Comparison of ENCODE assay signal across 13 mouse cellular contexts in genomic region chr19:38973666-38974065, GRCm38 (mm10). TPM values are rescaled to one million over a fixed set of nuclear protein-coding genes. Genes with fewer than 3 reads are reported as not detected.
DNase-seq lines count a peak whose midpoint lies in the region; ATAC-seq and TF ChIP-seq lines count a peak whose summit lies in the region.
"Had no signal": no experiment of that assay in that cellular context is flagged by ENCODE, and none has a peak within 500 bp of the region (broad histone marks: within the 10 kb centered on the region; RNA-seq: fewer than 3 reads in every experiment).

No protein-coding gene starts in this region.

- no peak for TF ChIP-seq CTCF in lung, embryonic 14.5 days (IDR thresholded peaks at IDR 0.05; ENCODE audit: low read depth)

- no peak overlapping the region for H3K27ac ChIP-seq in embryonic facial prominence, embryonic 14.5 days (replicated peaks; ENCODE audit: low read depth, low read length)
- no peak overlapping the region for H3K27ac ChIP-seq in embryonic facial prominence, embryonic 10.5 days (replicated peaks)
- no peak overlapping the region for H3K27ac ChIP-seq in lung, embryonic 14.5 days (ENCODE audit: low read depth)
- H3K27ac ChIP-seq in midbrain, embryonic 14.5 days (replicated peaks; ENCODE audit: low read depth, low read length), result no peak overlapping the region
- H3K27ac ChIP-seq: liver, embryonic 15.5 days had no signal

- peaks cover 24% of the 10 kb centered on the region; the same call in 1 of the 2 replicates for H3K36me3 ChIP-seq in embryonic facial prominence, embryonic 14.5 days (ENCODE audit: control insufficient read depth, insufficient read depth, low read length)
- H3K36me3 ChIP-seq in embryonic facial prominence, embryonic 10.5 days (replicated peaks), result peaks cover 41% of the 10 kb centered on the region
- peaks cover 20% of the 10 kb centered on the region for H3K36me3 ChIP-seq in lung, embryonic 14.5 days (ENCODE audit: insufficient read depth)
- peaks cover 3% of the 10 kb centered on the region; the same call in 1 of the 2 replicates for H3K36me3 ChIP-seq in midbrain, embryonic 14.5 days (ENCODE audit: control insufficient read depth, insufficient read depth, low read length)

- H3K4me1 ChIP-seq in embryonic facial prominence, embryonic 14.5 days (ENCODE audit: control insufficient read depth, insufficient read depth, low read length), result no peaks in the 10 kb centered on the region
- H3K4me1 ChIP-seq in embryonic facial prominence, embryonic 10.5 days, result no peaks in the 10 kb centered on the region
- no peaks in the 10 kb centered on the region for H3K4me1 ChIP-seq in lung, embryonic 14.5 days (ENCODE audit: insufficient read depth)
- H3K4me1 ChIP-seq in midbrain, embryonic 14.5 days (ENCODE audit: control insufficient read depth, insufficient read depth, low read length), result no peaks in the 10 kb centered on the region
- H3K4me1 ChIP-seq: liver, embryonic 15.5 days had no signal

- H3K9me3 ChIP-seq in embryonic facial prominence, embryonic 14.5 days (ENCODE audit: control insufficient read depth, low read length), result no peaks in the 10 kb centered on the region
- no peaks in the 10 kb centered on the region for H3K9me3 ChIP-seq in embryonic facial prominence, embryonic 10.5 days
- no peaks in the 10 kb centered on the region for H3K9me3 ChIP-seq in lung, embryonic 14.5 days (ENCODE audit: low read depth, low read length)
- no peaks in the 10 kb centered on the region for H3K9me3 ChIP-seq in midbrain, embryonic 14.5 days (ENCODE audit: control insufficient read depth, low read length)
- H3K9me3 ChIP-seq: liver, embryonic 15.5 days had no signal

- no peak overlapping the region for H3K4me3 ChIP-seq in embryonic facial prominence, embryonic 14.5 days (ENCODE audit: low read depth, low read length)
- H3K4me3 ChIP-seq in embryonic facial prominence, embryonic 10.5 days, result no peak overlapping the region
- no peak overlapping the region for H3K4me3 ChIP-seq in lung, embryonic 14.5 days (ENCODE audit: low read depth, low read length)
- H3K4me3 ChIP-seq in midbrain, embryonic 14.5 days (replicated peaks; ENCODE audit: low read depth, low read length), result no peak overlapping the region
- H3K4me3 ChIP-seq: liver, embryonic 15.5 days had no signal

- no peaks in the 10 kb centered on the region for H3K27me3 ChIP-seq in embryonic facial prominence, embryonic 14.5 days (replicated peaks; ENCODE audit: control insufficient read depth, insufficient read depth, low read length)
- no peaks in the 10 kb centered on the region for H3K27me3 ChIP-seq in embryonic facial prominence, embryonic 10.5 days (replicated peaks; ENCODE audit: low read depth, poor library complexity, severe bottlenecking)
- no peaks in the 10 kb centered on the region for H3K27me3 ChIP-seq in lung, embryonic 14.5 days (ENCODE audit: insufficient read depth, low read length)
- H3K27me3 ChIP-seq in midbrain, embryonic 14.5 days (ENCODE audit: control insufficient read depth, insufficient read depth, low read length), result no peaks in the 10 kb centered on the region
- H3K27me3 ChIP-seq: liver, embryonic 15.5 days had no signal

- peak; percentile 22 for DNase-seq in embryonic facial prominence, embryonic 14.5 days (ENCODE audit: low spot score)
- DNase-seq in embryonic facial prominence, embryonic 10.5 days (ENCODE audit: low spot score), result no peak
- peak; percentile 51 for DNase-seq in lung, embryonic 14.5 days
- DNase-seq in lung, postnatal 10 days, result no peak
- DNase-seq in adrenal gland, adult 8-10 months, result peak; percentile 11
- peak; percentile 3 for DNase-seq in midbrain, embryonic 14.5 days
- DNase-seq in ovary, postnatal 10 days (ENCODE audit: low spot score), result no peak
- no peak for DNase-seq in urinary bladder, postnatal 4 days (ENCODE audit: low spot score in 2 of 2)
- DNase-seq: embryo, embryonic 11 days; heart, postnatal 36 days had no signal

- no peak for ATAC-seq in embryonic facial prominence, embryonic 14.5 days (ENCODE audit: low read depth)
- peak; percentile 61; the same call in 1 of the 2 replicates for ATAC-seq in lung, embryonic 14.5 days (ENCODE audit: insufficient read depth)
- no peak for ATAC-seq in midbrain, embryonic 14.5 days (ENCODE audit: low FRiP score, low TSS enrichment)

- 62% methylated on average over 7 of the region's 7 CpGs for whole genome bisulfite sequencing in embryonic facial prominence, embryonic 14.5 days
- 72% methylated on average over 7 of the region's 7 CpGs for WGBS in embryonic facial prominence, embryonic 10.5 days
- WGBS in lung, embryonic 14.5 days, result 47% methylated on average over 7 of the region's 7 CpGs
- 44% methylated on average over 7 of the region's 7 CpGs for WGBS in midbrain, embryonic 14.5 days

- H3K4me2 ChIP-seq in embryonic facial prominence, embryonic 14.5 days (ENCODE audit: low read depth, low read length), result no peak overlapping the region
- no peak overlapping the region for H3K4me2 ChIP-seq in lung, embryonic 14.5 days
- H3K4me2 ChIP-seq in midbrain, embryonic 14.5 days (ENCODE audit: low read length), result no peak overlapping the region
- H3K4me2 ChIP-seq: liver, embryonic 15.5 days had no signal

- H3K9ac ChIP-seq in embryonic facial prominence, embryonic 14.5 days (ENCODE audit: low read depth, low read length), result no peak overlapping the region
- H3K9ac ChIP-seq in lung, embryonic 14.5 days, result no peak overlapping the region
- no peak overlapping the region for H3K9ac ChIP-seq in midbrain, embryonic 14.5 days (replicated peaks; ENCODE audit: low read length)
- H3K9ac ChIP-seq: liver, embryonic 15.5 days had no signal

RNA-seq across cellular contexts. Expression of gene Cyp2c55, which starts 33.2 kb away (rescaled TPM):
- polyA plus RNA-seq in embryonic facial prominence, embryonic 14.5 days (2014; fragmentation: Nextera tagmentation; extraction: Ambion mirVana), result not detected in 2 replicates
- not detected in 2 replicates for polyA plus RNA-seq in embryonic facial prominence, embryonic 10.5 days (2016; fragmentation: Nextera tagmentation; extraction: Ambion mirVana)
- not detected in 2 replicates for polyA plus RNA-seq in lung, embryonic 14.5 days (2014; fragmentation: Nextera tagmentation; extraction: Ambion mirVana)
- total RNA-seq in adrenal gland, adult 8-10 months (2022), result under 1 TPM in 2 of 4 experiments, not detected in 2; 0.18 to 0.32 TPM
- not detected in 2 replicates for polyA plus RNA-seq in midbrain, embryonic 14.5 days (2014; fragmentation: Nextera tagmentation; extraction: Ambion mirVana)
- total RNA-seq: gastrocnemius, adult 18-20 months; heart, postnatal 36 days had no signal
- polyA plus RNA-seq: liver, embryonic 15.5 days; neural tube, embryonic 14.5 days had no signal

RNA-seq across cellular contexts. Expression of gene Hells, which starts 43.0 kb away (rescaled TPM):
- 35.4 and 39.3 TPM in 2 replicates for polyA plus RNA-seq in embryonic facial prominence, embryonic 14.5 days (2014; fragmentation: Nextera tagmentation; extraction: Ambion mirVana)
- polyA plus RNA-seq in embryonic facial prominence, embryonic 10.5 days (2016; fragmentation: Nextera tagmentation; extraction: Ambion mirVana), result 92.5 and 92.9 TPM in 2 replicates
- polyA plus RNA-seq in lung, embryonic 14.5 days (2014; fragmentation: Nextera tagmentation; extraction: Ambion mirVana), result 62.1 and 64.5 TPM in 2 replicates
- total RNA-seq in adrenal gland, adult 8-10 months (2022), result 1 to 10 TPM; 3.0 to 4.5 (median 4.3) TPM
- 6.2 and 13.8 TPM in 2 replicates for polyA plus RNA-seq in midbrain, embryonic 14.5 days (2014; fragmentation: Nextera tagmentation; extraction: Ambion mirVana)

Comparison
In these comparisons a context has a peak if more than half of its experiments do, and no peak if none do; other contexts are left out.
1. DNase-seq: peak in embryonic facial prominence, embryonic 14.5 days (single experiment), lung, embryonic 14.5 days (single experiment), adrenal gland, adult 8-10 months (single experiment) and midbrain, embryonic 14.5 days (single experiment); none in embryonic facial prominence, embryonic 10.5 days (single experiment), lung, postnatal 10 days (single experiment), ovary, postnatal 10 days (single experiment) and urinary bladder, postnatal 4 days (0 of 2).